Mouse (Mus musculus) heart, postnatal 25 days (tissue): ENCODE measurements around the gene Spata25. TPM values are rescaled to one million over a fixed set of nuclear protein-coding genes. Genes with fewer than 3 reads are reported as not detected.
A peak's percentile ranks its signal among the peaks of the same experiment; 100 is the strongest.
"Not testable (repeated sequence)": the region's sequence is repeated elsewhere in the genome, so short reads cannot be mapped to it uniquely, and the experiment has no call there.

Experiments
- DNase-seq: peaks from one replicate; pipeline ENCODE4 v3.0.0; 2022; ENCODE audit warnings: low spot score
- intact Hi-C: fragments of 180-260 bp; cut with DNase I; formaldehyde crosslinking; loops from one replicate; pipeline ENCODE4 v1.15.1; 2025
- total RNA-seq, 2 experiments: library from RNA; stranded (reverse); gene quantifications; 2 replicates each; pipeline ENCODE4 v1.2.3; 2021

Gene Spata25
- under 1 TPM; 0.42 to 0.64 TPM for total RNA-seq

DNA sequence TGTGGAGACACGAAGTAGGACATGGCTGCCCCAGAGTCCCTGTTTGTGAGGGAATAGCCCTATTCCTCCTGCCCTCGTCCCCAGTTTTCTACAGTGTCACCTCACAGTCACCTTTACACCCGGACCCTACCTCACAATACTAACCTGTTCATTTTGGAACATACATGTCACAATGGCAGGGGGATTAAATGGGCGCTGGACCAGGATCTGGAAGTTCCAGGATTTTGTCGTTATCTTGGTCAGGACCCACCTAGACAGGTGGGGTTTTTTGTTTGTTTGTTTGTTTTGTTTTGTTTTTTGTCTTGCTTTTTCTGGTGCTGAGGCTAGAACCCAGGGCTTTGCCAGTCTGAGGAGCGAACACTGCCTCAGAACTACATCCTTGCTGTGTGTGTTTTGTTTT is at the start of gene Spata25:
Gene Spata25 (minus strand): TSS at position 101 of the 400 bp plus-strand sequence.
- intact Hi-C loops, result no loop called here

DNA sequence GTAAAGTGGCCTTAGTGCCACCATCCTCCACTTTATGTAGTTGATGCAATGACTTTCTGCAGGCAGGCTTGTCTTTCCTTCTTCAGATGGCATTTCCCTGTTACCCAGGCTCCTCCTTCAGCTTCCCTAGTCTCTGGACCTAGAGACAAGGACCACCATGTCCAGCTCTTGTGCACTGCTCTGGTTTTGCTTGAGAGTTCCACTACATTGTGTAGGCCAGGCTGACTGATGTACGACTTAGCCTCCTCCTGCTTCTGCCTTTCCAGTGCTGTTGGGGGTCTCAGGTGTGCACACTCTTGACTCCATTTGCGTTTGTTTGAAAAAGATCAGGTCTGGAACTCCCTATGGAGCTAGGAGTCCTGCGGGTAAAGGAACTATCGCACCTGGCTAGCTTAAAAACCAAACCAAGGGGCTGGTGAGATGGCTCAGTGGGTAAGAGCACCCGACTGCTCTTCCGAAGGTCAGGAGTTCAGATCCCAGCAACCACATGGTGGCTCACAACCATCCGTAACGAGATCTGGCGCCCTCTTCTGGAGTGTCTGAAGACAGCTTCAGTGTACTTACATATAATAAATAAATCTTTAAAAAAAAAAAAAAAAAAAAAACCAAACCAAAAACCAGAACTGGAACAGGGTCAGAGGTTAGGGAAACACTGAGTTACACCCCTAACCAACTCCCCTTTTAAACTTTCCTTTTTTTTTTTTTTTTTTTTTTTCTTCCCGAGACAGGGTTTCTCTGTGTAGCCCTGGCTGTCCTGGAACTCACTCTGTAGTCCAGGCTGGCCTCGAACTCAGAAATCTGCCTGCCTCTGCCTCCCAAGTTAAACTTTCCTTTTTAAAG is 49.3 kb upstream of the Spata25 start:
- intact Hi-C loops, result loop anchor here (2.0 kb wide), 2 partner anchors 15 to 45 kb away; partner anchors contain the start of genes Ctsa and Neurl2
- not testable (repeated sequence) for DNase-seq

More for the DNA sequence above, at the start of gene Spata25:
- DNase-seq, result no peak

DNA sequence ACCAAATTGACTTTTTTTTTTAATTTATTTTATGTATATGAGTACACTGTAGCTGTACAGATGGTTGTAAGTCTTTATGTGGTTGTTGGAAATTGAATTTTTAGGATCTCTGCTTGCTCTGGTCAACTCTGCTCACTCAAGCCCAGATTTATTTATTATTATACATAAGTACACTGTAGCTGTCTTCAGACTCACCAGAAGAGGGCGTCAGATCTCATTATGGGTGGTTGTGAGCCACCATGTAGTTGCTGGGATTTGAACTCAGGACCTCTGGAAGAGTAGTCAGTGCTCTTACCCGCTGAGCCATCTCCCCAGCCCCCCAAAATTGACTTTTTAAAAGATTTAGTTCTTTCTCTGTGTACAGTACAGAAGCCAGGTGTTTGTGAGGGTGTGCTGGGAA is 47.3 kb upstream of the Spata25 start:
- DNase-seq, result not testable (repeated sequence)
- intact Hi-C loops, result loop anchor here (2.0 kb wide), 1 partner anchor 43 kb away; the partner anchor contains the start of genes Ctsa and Neurl2

DNA sequence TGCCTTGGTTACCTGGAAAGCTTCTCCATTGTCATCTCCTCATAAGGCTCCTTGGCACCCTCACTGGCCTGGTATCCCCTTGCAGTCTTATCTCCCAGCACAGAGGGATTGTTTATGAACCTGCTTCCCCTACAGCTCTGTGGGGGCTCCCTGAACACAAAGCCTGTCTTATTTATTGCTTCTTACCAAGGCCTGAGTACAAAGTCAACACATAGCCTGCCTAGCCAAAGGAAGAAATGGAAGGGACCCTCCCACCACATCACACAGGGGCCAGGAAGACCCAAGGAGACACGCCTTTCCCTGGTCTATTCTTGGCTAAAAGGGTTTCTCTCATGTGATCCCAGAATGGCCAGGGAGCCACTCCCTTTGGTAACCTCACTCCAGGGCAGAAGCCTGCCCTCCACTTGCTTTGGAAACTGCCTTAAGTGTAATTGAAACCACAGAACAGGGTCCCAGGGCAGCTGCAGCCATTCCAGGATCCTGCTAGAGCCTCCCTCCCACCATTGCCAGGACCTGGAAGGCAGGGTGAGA is 46.0 kb upstream of the Spata25 start:
- intact Hi-C loops, result no loop called here

DNA sequence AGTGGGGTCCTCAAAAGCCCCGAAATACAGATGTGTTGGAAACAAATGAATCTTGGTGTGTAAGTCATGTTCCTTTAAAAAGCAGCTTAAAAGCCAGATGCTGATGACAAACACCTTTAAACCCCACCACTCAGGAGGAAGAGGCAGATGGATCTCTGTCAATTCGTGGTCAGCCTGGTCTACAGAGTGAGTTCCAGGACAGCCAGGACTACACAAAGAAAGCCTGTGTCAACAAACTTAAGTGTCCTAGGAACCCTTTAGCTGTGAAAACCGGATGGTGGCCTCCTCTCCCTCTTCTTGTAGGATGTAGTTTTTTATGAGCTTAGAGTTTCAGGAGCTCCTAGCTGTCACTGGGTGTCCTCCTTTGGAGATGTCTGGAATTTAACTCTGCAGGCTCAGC is 45.3 kb upstream of the Spata25 start:
- DNase-seq, result no peak
- intact Hi-C loops, result no loop called here

More for the DNA sequence above, 46.0 kb upstream of the Spata25 start:
- peak; percentile 59 for DNase-seq

DNA sequence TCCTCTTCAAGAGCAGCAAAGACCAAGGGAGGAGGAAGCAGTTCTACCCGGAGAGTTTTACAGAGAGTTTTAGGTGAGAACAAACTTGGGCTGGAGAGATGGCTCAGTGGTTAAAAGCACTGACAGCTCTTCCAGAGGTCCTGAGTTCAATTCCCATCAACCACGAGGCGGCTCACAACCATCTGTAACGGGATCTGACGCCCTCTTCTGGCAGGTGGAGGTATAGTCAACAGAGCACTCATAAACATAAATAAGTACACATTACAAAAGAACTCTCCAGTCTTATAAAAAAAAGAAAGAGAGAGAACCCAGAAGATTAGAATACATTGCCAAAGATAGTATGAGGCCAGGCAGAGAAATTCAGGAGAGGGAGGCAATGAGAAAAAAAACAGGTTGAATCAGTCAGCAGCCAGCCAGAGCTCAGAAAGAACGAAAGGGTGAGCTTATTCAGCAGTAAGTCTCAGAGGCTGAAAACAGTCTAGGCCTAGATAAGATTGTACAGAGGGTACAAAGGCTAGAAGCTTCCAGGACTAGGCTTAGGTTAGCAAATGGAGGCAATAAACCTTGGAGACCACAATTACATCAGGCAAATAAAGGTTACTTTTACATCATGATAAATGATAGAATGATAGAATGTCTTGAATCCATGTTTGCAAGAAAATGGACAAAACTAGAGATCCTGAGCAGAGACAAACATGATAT is 43.4 kb upstream of the Spata25 start:
- DNase-seq, result no peak
- intact Hi-C loops, result no loop called here

DNA sequence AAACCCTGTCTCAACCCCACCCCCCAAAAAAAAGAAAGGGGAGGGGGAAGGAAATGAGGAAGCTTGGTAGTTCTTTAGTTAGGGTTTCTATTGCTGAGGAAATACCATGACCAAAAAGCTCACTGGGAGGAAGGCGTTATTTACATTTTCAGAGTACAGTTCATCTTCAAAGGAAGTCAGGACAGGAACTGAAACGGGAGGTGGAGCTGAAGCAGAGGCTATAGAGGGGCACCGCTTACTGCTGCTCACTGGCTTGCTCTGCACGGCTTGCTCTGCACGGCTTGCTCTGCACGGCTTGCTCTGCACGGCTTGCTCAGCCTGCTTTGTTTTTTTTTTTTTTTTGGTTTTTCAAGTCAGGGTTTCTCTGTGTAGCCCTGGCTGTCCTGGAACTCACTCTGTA is 40.2 kb upstream of the Spata25 start:
- intact Hi-C loops, result loop anchor here (2.0 kb wide), 1 partner anchor 14 kb away; no protein-coding TSS in a partner anchor

DNA sequence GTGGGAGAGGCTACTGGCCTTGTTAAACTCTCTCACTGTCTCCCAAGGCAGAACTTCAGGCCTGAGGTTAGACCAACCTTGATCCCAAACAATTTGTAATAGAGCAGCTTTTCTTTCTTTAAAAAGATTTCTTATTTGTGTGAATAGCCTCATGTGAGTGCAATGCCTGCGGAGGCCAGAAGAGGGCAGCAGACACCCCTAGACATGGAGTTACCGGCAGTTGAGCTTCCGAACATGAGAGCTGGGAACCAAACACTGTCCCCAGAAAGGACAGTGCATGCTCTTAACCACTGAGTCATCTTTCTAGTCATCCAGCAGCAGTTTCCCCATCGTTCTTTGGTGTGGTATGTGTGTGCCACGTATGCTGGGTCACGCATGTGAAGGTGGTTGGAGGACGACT is 39.2 kb upstream of the Spata25 start:
- no peak for DNase-seq
- intact Hi-C loops, result no loop called here

More for the DNA sequence above, 40.2 kb upstream of the Spata25 start:
- no peak for DNase-seq

DNA sequence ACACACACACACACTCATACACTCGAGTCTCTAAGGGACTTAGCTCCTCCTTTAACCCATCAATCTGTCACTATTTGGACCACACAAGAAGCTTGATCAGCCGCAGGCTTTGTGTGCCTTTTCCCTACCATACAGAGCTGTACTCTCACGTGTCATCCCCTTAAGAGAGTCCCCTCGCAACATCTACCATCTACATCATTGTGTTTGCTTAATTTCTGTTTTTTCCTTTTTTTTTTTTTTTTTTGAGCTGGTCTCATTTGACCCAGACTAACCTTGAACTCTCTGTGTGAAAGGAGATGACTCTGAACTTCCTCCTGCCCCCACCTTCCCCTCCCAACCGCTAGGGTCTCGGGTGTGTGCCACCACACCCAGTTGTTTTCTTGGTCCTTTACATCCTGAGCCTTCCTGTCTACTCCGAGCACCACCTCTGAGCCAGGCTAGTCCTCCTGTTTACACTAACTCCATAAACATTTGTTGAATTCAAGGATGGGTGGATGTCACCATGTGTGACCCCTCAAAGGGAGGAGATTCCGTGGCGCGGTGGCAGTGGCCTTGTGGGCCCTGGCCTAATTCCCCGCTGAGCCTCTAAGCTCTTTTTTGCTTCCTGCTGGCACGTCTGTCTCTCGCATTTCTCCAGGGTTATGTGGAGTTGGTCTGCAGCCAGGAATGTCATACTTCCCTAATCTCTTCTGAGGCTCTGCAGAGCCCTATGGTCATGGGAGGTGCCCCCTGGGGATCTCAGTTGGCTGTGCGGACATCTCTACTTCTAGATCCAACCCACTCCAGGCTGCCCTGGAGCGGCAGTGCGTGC is 38.6 kb upstream of the Spata25 start:
- intact Hi-C loops, result no loop called here
- DNase-seq, result peak; percentile 78

DNA sequence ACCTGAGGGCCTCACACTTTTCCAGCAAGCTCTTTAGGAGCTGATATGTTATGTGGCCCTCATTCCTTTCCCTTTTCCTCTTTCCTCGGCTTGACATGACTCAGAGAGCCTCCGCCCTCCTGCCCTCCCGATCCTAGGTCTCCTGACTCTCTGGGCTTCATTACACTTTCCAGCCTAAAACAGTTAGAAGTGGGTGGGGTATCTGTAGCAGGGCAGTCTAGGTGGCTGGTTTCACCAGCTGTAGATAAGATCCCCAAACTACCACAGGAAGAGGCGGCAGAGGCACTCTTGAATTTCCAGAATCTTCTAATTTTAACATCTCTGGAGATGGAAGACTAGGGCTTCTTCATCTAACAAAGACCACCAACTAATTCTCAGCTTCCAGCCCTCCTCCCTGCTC is 36.3 kb upstream of the Spata25 start:
- DNase-seq, result no peak
- intact Hi-C loops, result no loop called here

DNA sequence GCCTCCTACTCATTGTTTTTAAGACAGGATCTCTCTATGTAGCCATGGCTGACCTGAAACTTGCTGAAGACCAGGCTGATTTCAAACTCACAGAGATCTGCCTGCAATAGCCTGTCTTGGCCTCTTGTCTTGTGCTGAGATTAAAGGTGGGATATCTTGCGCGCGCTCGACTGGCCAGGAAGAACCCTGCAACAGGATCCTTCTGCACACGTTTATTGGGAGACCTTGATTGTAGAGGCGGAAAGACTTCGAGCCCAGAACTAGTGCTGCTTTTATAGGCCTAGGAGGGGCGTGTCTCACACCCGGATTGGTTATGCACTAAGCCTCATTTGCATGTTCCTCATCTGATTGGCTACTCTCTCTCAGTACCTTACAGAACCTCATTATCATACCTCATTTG is 35.1 kb upstream of the Spata25 start:
- not testable (repeated sequence) for DNase-seq
- intact Hi-C loops, result loop anchor here (2.0 kb wide), 1 partner anchor 15 kb away; the partner anchor contains the start of gene Pcif1

DNA sequence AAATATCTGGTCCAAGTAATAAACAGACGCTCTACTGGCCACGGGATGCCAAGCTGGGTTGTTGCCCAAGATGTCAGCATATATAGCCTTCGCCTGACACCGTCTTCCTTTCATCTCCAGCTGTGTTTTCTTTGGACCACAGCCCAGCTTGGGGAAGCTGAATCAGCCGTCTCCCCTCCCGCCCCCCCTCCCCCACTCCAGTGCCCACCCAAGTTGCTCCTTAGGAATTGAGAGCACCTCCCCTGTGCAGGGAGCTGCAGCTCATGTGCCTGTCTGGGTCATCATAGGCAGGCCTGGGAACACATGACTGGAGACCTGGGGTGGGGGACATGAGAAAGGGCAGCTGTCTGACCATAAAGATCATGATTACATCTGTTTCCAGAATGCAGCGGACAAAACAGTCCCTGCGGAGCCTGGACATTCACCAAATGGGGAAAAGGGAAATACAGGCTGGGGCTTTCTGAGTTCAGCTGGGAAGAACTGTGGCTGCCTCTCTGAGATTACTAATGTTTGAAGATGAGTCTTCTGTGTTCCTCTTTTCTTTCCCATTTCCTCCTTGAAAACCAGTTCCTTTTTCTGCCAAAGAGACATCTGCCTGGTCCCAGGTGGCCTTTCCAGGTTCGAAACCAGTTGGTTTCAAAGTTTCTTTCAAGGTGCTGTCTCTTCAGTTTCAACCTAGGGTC is 34.0 kb upstream of the Spata25 start:
- intact Hi-C loops, result loop anchor here (2.0 kb wide), 1 partner anchor 16 kb away; the partner anchor contains the start of gene Pcif1

DNA sequence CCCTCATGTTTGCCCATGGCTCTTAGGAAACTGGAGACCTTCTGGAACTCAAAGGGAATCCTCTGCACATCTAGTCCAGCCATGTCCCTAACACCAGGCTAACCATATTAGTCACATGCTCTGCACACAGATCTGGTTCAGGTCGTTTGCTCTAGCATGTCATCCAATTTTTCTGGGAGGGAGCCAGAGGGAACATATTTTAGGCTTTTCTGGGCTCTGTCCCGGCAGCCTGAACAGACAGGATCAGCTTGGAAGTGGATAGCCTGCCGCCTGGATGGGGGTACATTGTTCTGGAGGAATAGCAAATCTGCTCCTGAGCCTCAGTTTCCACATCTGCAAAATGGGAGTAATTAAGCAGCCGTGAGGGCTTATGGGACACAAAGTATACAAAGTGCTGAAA is 32.8 kb upstream of the Spata25 start:
- intact Hi-C loops, result no loop called here
- DNase-seq, result no peak

More for the DNA sequence above, 34.0 kb upstream of the Spata25 start:
- peak; percentile 37 for DNase-seq

DNA sequence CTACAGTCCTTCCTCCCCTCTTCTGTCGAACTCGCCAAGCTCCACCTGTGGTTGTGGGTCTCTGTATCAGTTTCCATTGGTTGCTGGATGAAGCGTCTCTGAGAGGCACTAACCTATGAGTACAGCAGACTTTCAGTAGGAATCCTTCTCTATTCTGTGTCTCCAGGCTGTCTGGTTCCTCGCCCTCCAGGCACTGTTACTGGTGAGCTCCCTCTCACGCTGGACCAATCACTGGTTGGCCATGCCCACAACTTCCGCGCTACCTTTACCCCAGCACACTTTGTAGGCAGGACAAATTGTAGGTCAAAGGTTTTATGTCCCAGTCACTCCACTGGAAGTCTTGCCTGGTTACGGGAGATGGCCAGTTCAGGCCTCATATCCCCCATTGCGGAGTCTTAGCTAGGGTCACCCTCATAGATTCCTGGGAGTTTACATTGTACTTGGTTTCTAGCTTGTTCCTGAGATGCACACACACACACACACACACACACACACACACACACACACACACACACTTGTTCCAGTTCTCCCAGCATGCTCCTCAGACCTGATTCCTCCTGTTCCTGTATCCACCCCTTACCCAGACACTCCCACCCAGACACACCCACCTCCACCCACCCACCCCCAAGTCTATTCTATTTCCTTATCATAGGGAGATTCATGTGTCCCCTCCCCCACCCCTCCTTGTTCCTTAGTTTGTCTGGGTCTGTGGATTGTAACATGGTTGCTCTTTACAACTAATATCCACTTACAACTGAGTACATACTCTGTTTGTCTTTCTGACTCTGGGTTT is 31.5 kb upstream of the Spata25 start:
- no peak for DNase-seq
- intact Hi-C loops, result no loop called here

DNA sequence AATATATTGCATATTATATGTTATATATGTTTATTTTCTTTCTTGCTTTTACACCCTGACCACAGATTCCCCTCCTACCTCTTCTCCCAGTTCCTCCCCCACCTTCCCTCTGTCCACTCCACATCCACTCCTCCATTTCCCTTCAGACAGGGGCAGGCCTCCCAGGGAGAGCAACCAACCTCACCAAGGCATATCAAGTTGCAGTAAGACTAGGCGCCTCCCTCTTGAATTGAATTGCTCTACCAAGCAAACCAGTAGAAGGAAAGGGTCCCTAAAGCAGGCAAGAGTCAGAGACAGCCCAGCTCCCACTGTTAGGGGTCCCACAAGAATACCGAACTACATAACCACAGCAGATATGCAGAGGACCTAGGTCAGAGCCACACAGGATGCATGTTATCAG is 30.8 kb upstream of the Spata25 start:
- intact Hi-C loops, result no loop called here
- no peak for DNase-seq

DNA sequence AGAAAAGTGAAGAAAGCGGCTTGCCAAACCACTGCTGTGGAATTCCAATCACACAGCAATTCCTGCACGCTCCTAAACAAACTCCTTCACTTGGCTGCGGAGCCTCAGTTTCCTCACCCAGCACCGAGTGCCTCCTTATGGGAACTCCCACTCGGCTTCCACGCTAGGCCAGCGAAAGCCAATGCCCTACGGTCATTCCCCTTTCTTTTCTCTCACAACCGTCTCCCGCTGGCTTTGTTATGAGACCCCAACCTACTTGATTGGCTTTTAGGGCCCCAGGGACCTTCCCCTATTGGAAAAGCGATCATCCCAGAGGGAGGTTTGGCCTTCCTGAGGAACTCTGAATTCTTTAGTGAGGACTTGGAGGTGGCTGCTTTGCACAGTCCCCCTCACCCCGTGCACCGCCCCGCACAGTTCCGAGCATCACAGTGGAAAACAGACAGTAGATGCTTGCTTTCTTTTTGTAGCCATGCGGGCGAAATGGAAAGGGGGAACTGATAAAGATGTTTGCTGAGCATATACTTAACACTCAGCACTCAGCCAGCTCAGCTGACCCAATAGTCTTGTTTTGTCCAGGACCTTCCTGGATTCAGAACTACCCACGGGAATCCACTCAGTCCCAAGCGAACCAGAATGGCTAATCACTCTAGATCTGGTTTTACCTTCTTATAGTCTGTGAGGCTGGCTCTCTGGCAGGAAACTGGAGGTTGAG is 29.7 kb upstream of the Spata25 start:
- no peak for DNase-seq
- intact Hi-C loops, result no loop called here

DNA sequence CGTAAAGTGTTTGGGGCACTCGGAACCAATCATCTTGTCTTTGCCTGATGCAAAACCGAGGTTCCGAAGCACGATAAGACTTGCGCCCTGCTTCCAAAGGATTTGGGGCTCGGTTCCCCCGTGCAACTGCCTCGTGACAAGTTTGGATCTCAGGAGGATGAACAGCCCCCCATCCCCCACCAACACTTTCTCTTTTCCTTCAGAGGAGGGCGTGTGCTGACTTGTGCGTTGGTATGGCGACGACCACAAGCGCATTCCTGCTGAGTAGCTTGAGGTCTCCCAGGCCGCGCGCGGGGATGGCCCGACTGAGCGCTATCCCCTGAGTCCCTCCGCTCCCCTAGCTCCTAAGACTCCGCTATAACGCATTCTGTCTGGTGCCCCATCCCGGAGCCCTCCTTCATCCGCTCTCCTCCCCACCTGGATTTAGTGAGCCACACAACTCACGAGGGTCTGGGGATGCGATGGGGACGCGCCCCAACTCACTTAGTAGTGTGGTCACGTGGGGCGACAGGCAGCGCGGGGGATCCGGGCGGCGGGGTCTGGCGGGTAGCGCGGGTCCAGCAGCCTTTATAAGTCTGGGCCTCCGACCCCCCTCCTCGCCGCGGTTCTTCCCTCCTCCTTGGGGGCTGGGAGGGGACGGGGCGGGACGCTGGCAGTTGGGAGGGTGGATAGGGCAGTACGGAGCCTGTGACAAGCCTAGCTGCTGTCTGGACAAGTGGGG is 28.9 kb upstream of the Spata25 start, which contains the start of gene Pltp:
Gene Pltp (minus strand): TSS at position 611 of the 721 bp plus-strand sequence.
- intact Hi-C loops, result no loop called here
- DNase-seq, result peak; percentile 54
